Comparison of ENCODE assay signal across 7 mouse cellular contexts in genomic region chr17:32505851-32506728, GRCm38 (mm10). TPM values are rescaled to one million over a fixed set of nuclear protein-coding genes. Genes with fewer than 3 reads are reported as not detected.
DNase-seq lines count a peak whose midpoint lies in the region; ATAC-seq and TF ChIP-seq lines count a peak whose summit lies in the region.

Cyp4f17 (plus strand) TSS chr17:32506050.

- peaks cover 0 to 5% of the 10 kb centered on the region in 2 experiments; a peak in 1 of 4 replicates for H3K4me1 ChIP-seq in ES-E14 (ENCODE audit: control insufficient read depth in 2 of 2, insufficient read depth in 2 of 2, low read length in 2 of 2, poor library complexity in 1 of 2)
- H3K4me1 ChIP-seq in forebrain, embryonic 12.5 days = peaks cover 18% of the 10 kb centered on the region
- H3K4me1 ChIP-seq in limb, embryonic 11.5 days (ENCODE audit: control insufficient read depth, insufficient read depth, low read length) = no peaks in the 10 kb centered on the region; the same call in 1 of the 2 replicates
- peaks cover 23% of the 10 kb centered on the region for H3K4me1 ChIP-seq in midbrain, embryonic 10.5 days

- H3K27me3 ChIP-seq in forebrain, embryonic 12.5 days = no peaks in the 10 kb centered on the region
- no peaks in the 10 kb centered on the region for H3K27me3 ChIP-seq in limb, embryonic 11.5 days (ENCODE audit: control insufficient read depth, insufficient read depth, low read length)
- no peaks in the 10 kb centered on the region for H3K27me3 ChIP-seq in midbrain, embryonic 10.5 days (ENCODE audit: low read depth, poor library complexity, severe bottlenecking)

- peak within 1 kb of the TSS; percentile 64 to 93 for H3K4me3 ChIP-seq in ES-E14 (ENCODE audit: insufficient read depth in 1 of 2, low read depth in 1 of 2, low read length in 2 of 2, poor library complexity in 1 of 2, severe bottlenecking in 1 of 2)
- H3K4me3 ChIP-seq in forebrain, embryonic 12.5 days (replicated peaks) = peak within 1 kb of the TSS; percentile 41
- H3K4me3 ChIP-seq in limb, embryonic 11.5 days (ENCODE audit: low read depth, low read length) = peak within 1 kb of the TSS; percentile 48
- H3K4me3 ChIP-seq in midbrain, embryonic 10.5 days = peak within 1 kb of the TSS; percentile 60

- no peaks in the 10 kb centered on the region for H3K36me3 ChIP-seq in ES-E14 (ENCODE audit: control insufficient read depth, insufficient read depth, low read length, poor library complexity, severe bottlenecking)
- no peaks in the 10 kb centered on the region; the same call in 1 of the 2 replicates for H3K36me3 ChIP-seq in forebrain, embryonic 12.5 days (replicated peaks)
- no peaks in the 10 kb centered on the region for H3K36me3 ChIP-seq in limb, embryonic 11.5 days (ENCODE audit: control insufficient read depth, insufficient read depth, low read length)
- H3K36me3 ChIP-seq in midbrain, embryonic 10.5 days = 0 out of 2 replicates have a peak, but pooled peaks cover 7% of the 10 kb centered on the region

- ATAC-seq in forebrain, embryonic 12.5 days (ENCODE audit: low FRiP score) = peak; percentile 92
- peak; percentile 92 for ATAC-seq in limb, embryonic 11.5 days (ENCODE audit: insufficient number of reproducible peaks, low FRiP score, low TSS enrichment, low read depth)

- WGBS in forebrain, embryonic 12.5 days = under 1% methylated on average over 30 of the region's 30 CpGs
- under 1% methylated on average over 30 of the region's 30 CpGs for WGBS in limb, embryonic 11.5 days
- WGBS in midbrain, embryonic 10.5 days = 2% methylated on average over 30 of the region's 30 CpGs

- peak within 1 kb of the TSS; percentile 95 for H3K27ac ChIP-seq in ES-E14 (ENCODE audit: insufficient read depth, low read depth, low read length, poor library complexity, severe bottlenecking)
- H3K27ac ChIP-seq in forebrain, embryonic 12.5 days = peak within 1 kb of the TSS; percentile 83
- peak within 1 kb of the TSS; percentile 88 for H3K27ac ChIP-seq in limb, embryonic 11.5 days (replicated peaks; ENCODE audit: low read depth, low read length)
- H3K27ac ChIP-seq in midbrain, embryonic 10.5 days (replicated peaks) = peak within 1 kb of the TSS; percentile 88

- in situ Hi-C loops in ES-E14 (cut with MboI; ENCODE audit: low sequenced_read_pairs in 2 of 2, unreplicated experiment in 2 of 2) = no loop called here

- H3K9ac ChIP-seq in ES-E14 (ENCODE audit: insufficient read depth, low read depth, low read length, poor library complexity, severe bottlenecking) = peak within 1 kb of the TSS; percentile 83
- peak within 1 kb of the TSS; percentile 63 for H3K9ac ChIP-seq in forebrain, embryonic 12.5 days
- peak within 1 kb of the TSS; percentile 73 for H3K9ac ChIP-seq in limb, embryonic 11.5 days (ENCODE audit: low read length)

- peak; percentile 46 for DNase-seq in ES-E14 (ENCODE audit: low read depth, low spot score)
- peak; percentile 39 to 44 for DNase-seq in adrenal gland, adult 18-20 months (ENCODE audit: low spot score in 2 of 2)
- peak; percentile 53 for DNase-seq in heart, postnatal 4 days
- DNase-seq in limb, embryonic 11.5 days (ENCODE audit: low spot score) = peak; percentile 82
- peak; percentile 89 for DNase-seq in midbrain, embryonic 10.5 days (ENCODE audit: low spot score)
- DNase-seq in urinary bladder, adult 2 months (ENCODE audit: low spot score) = peak; percentile 36

- no peaks in the 10 kb centered on the region for H3K9me3 ChIP-seq in ES-E14 (ENCODE audit: control insufficient read depth, insufficient read depth, low read depth, low read length)
- no peaks in the 10 kb centered on the region for H3K9me3 ChIP-seq in forebrain, embryonic 12.5 days
- no peaks in the 10 kb centered on the region for H3K9me3 ChIP-seq in limb, embryonic 11.5 days (ENCODE audit: control insufficient read depth, low read length)
- H3K9me3 ChIP-seq in midbrain, embryonic 10.5 days (replicated peaks) = no peaks in the 10 kb centered on the region

- H3K4me2 ChIP-seq in forebrain, embryonic 12.5 days = peak within 1 kb of the TSS; percentile 78
- peak within 1 kb of the TSS; percentile 72 for H3K4me2 ChIP-seq in limb, embryonic 11.5 days (ENCODE audit: low read depth, severe bottlenecking)

TF ChIP-seq in ES-E14, 5 proteins besides CTCF, POLR2A, EP300 and RAD21:
- TF ChIP-seq ZC3H11A (IDR thresholded peaks at IDR 0.05; ENCODE audit: borderline replicate concordance, low read depth, low read length) (no peak), ZNF384 (IDR thresholded peaks at IDR 0.05; ENCODE audit: low read depth, low read length) (no peak), CHD2 (IDR thresholded peaks at IDR 0.05; ENCODE audit: low read depth, low read length) (no peak), HCFC1 (IDR thresholded peaks at IDR 0.05; ENCODE audit: borderline replicate concordance, insufficient read depth, low read length) (no peak), MAFK (IDR thresholded peaks at IDR 0.05; ENCODE audit: insufficient read depth, low read depth, low read length) (no peak)

RNA-seq across cellular contexts. Expression of gene Cyp4f17, which starts in this region (rescaled TPM):
- total RNA-seq in ES-E14 (2012; rRNA removed) = 7.2 and 13.7 TPM in 2 replicates
- total RNA-seq in adrenal gland, adult 18-20 months (2021) = 10 to 100 TPM; 11.3 to 12.4 TPM
- polyA plus RNA-seq in forebrain, embryonic 12.5 days (2016; fragmentation: Nextera tagmentation; extraction: Ambion mirVana) = 6.5 and 6.8 TPM in 2 replicates
- total RNA-seq in heart, postnatal 4 days (2021) = 1 to 10 TPM; 8.0 to 9.1 TPM
- 7.9 and 9.6 TPM in 2 replicates for polyA plus RNA-seq in limb, embryonic 11.5 days (2014; fragmentation: Nextera tagmentation; extraction: Ambion mirVana)
- polyA plus RNA-seq in midbrain, embryonic 10.5 days (2016; fragmentation: Nextera tagmentation; extraction: Ambion mirVana) = 6.4 and 8.7 TPM in 2 replicates
- polyA plus RNA-seq in urinary bladder, adult 2 months (2012; rRNA removed) = 13.5 and 13.6 TPM in 2 replicates

Comparison
In these comparisons a context has a peak if more than half of its experiments do, and no peak if none do; other contexts are left out.
1. Peak in every context shown above with its lines: DNase-seq, ATAC-seq, H3K4me3 ChIP-seq and H3K27ac ChIP-seq.
2. DNase-seq: peak in every context shown above with its lines; median percentile 89 in midbrain, embryonic 10.5 days; 82 in limb, embryonic 11.5 days; 53 in heart, postnatal 4 days; 46 in ES-E14; 42 in adrenal gland, adult 18-20 months; 36 in urinary bladder, adult 2 months.